Comparison of ENCODE assay signal across 10 mouse cellular contexts in the genomic region with DNA sequence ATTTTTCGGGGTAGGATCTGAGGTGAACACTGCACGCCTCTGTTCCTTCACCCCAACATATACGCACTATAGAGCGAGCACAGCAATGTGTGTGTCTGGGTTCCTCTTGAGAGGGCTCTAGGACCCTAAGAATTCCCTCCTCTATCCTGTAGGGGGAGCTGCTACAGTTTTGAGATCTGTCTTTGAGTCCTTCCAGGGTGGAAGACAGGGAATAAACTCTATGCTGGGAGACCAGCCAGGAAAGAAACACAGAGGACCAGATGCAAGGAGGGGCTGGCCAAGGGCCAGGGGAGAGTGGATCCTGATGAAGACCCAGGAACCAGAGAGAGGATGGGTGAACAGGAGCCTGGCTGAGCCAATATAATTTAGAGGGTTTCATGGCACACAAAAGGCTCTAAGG. TPM values are rescaled to one million over a fixed set of nuclear protein-coding genes. Genes with fewer than 3 reads are reported as not detected.
DNase-seq lines count a peak whose midpoint lies in the region; ATAC-seq and TF ChIP-seq lines count a peak whose summit lies in the region.
"Had no signal": no experiment of that assay in that cellular context is flagged by ENCODE, and none has a peak within 500 bp of the region (broad histone marks: within the 10 kb centered on the region; RNA-seq: fewer than 3 reads in every experiment).

No protein-coding gene starts in this region.

- peaks cover 7% of the 10 kb centered on the region for H3K4me1 ChIP-seq in heart, embryonic 10.5 days
- no peaks in the 10 kb centered on the region for H3K4me1 ChIP-seq in midbrain, embryonic 14.5 days (ENCODE audit: control insufficient read depth, insufficient read depth, low read length)
- H3K4me1 ChIP-seq in midbrain, embryonic 15.5 days = no peaks in the 10 kb centered on the region
- peaks cover 14% of the 10 kb centered on the region; the same call in 1 of the 2 replicates for H3K4me1 ChIP-seq in small intestine, adult 2 months (ENCODE audit: control insufficient read depth, insufficient read depth, insufficient read length, low read length)
- H3K4me1 ChIP-seq: megakaryocyte, embryonic 14.5 days had no signal

- ATAC-seq in midbrain, embryonic 14.5 days (ENCODE audit: low FRiP score, low TSS enrichment) = no peak
- no peak for ATAC-seq in midbrain, embryonic 15.5 days (replicated peaks)

- no peaks in the 10 kb centered on the region for H3K36me3 ChIP-seq in heart, embryonic 10.5 days
- no peaks in the 10 kb centered on the region for H3K36me3 ChIP-seq in midbrain, embryonic 14.5 days (ENCODE audit: control insufficient read depth, insufficient read depth, low read length)
- H3K36me3 ChIP-seq in midbrain, embryonic 15.5 days (replicated peaks) = no peaks in the 10 kb centered on the region
- H3K36me3 ChIP-seq in small intestine, adult 2 months (ENCODE audit: control insufficient read depth, insufficient read depth, low read length) = no peaks in the 10 kb centered on the region

- H3K4me2 ChIP-seq in midbrain, embryonic 14.5 days (ENCODE audit: low read length) = no peak overlapping the region
- no peak overlapping the region for H3K4me2 ChIP-seq in midbrain, embryonic 15.5 days

- H3K27ac ChIP-seq in heart, embryonic 10.5 days = no peak overlapping the region
- no peak overlapping the region for H3K27ac ChIP-seq in midbrain, embryonic 14.5 days (replicated peaks; ENCODE audit: low read depth, low read length)
- no peak overlapping the region for H3K27ac ChIP-seq in midbrain, embryonic 15.5 days
- H3K27ac ChIP-seq in small intestine, adult 2 months (ENCODE audit: insufficient read depth, low read depth, low read length) = no peak overlapping the region

- H3K9ac ChIP-seq in midbrain, embryonic 14.5 days (replicated peaks; ENCODE audit: low read length) = no peak overlapping the region
- H3K9ac ChIP-seq in midbrain, embryonic 15.5 days = no peak overlapping the region

- no peak overlapping the region for H3K4me3 ChIP-seq in heart, embryonic 10.5 days
- no peak overlapping the region for H3K4me3 ChIP-seq in midbrain, embryonic 14.5 days (replicated peaks; ENCODE audit: low read depth, low read length)
- H3K4me3 ChIP-seq in midbrain, embryonic 15.5 days = no peak overlapping the region
- H3K4me3 ChIP-seq in small intestine, adult 2 months (ENCODE audit: low read depth, low read length) = no peak overlapping the region
- H3K4me3 ChIP-seq: megakaryocyte, embryonic 14.5 days had no signal

- no peaks in the 10 kb centered on the region for H3K9me3 ChIP-seq in heart, embryonic 10.5 days
- no peaks in the 10 kb centered on the region for H3K9me3 ChIP-seq in midbrain, embryonic 14.5 days (ENCODE audit: control insufficient read depth, low read length)
- no peaks in the 10 kb centered on the region for H3K9me3 ChIP-seq in midbrain, embryonic 15.5 days

- 0 out of 2 replicates have a peak, but pooled peaks cover 5% of the 10 kb centered on the region for H3K27me3 ChIP-seq in heart, embryonic 10.5 days (ENCODE audit: insufficient read depth, poor library complexity, severe bottlenecking)
- H3K27me3 ChIP-seq in midbrain, embryonic 14.5 days (ENCODE audit: control insufficient read depth, insufficient read depth, low read length) = no peaks in the 10 kb centered on the region
- peaks cover 6% of the 10 kb centered on the region; the same call in 1 of the 2 replicates for H3K27me3 ChIP-seq in midbrain, embryonic 15.5 days (replicated peaks)
- H3K27me3 ChIP-seq in small intestine, adult 2 months (ENCODE audit: control insufficient read depth, insufficient read depth, low read length) = no peaks in the 10 kb centered on the region

- DNase-seq in heart, adult 11 months = peak; percentile 91
- no peak for DNase-seq in heart, embryonic 10.5 days (ENCODE audit: low spot score)
- peak; percentile 33 for DNase-seq in midbrain, embryonic 14.5 days
- peak; percentile 7 for DNase-seq in induced T-regulatory cell, adult 2 months (ENCODE audit: low read depth)
- no peak for DNase-seq in neural tube, embryonic 10.5 days (ENCODE audit: extremely low spot score, low spot score)
- DNase-seq in c-Kit-positive CD71-positive TER-119-positive erythroid progenitor cells, embryonic 14.5 days (ENCODE audit: low spot score) = no peak
- DNase-seq: cerebellum, adult 18-20 months had no signal

- TF ChIP-seq CTCF in small intestine, adult 2 months (IDR thresholded peaks at IDR 0.05; ENCODE audit: extremely low read depth, insufficient read length, insufficient replicate concordance, low read depth, low read length) = peak; percentile 29; the same call in 1 of the 2 replicates

- no peak for TF ChIP-seq POLR2A in small intestine, adult 2 months (IDR thresholded peaks at IDR 0.05; ENCODE audit: low read depth, low read length)

- WGBS in heart, embryonic 10.5 days = 73% methylated on average over 4 of the region's 4 CpGs
- WGBS in midbrain, embryonic 14.5 days = 87% methylated on average over 4 of the region's 4 CpGs
- WGBS in midbrain, embryonic 15.5 days = 85% methylated on average over 4 of the region's 4 CpGs
- 73% methylated on average over 4 of the region's 4 CpGs for WGBS in small intestine, adult 2 months

RNA-seq across cellular contexts. Expression of a gene that starts 40.5 kb away (rescaled TPM):
- 0.05 TPM in 1 of 2 replicates, not detected in the other for polyA plus RNA-seq in heart, embryonic 10.5 days (2016; fragmentation: Nextera tagmentation; extraction: Ambion mirVana)
- not detected in 2 replicates for polyA plus RNA-seq in midbrain, embryonic 14.5 days (2014; fragmentation: Nextera tagmentation; extraction: Ambion mirVana)
- not detected in 2 replicates for polyA plus RNA-seq in midbrain, embryonic 15.5 days (2015; fragmentation: Nextera tagmentation; extraction: Ambion mirVana)
- polyA plus RNA-seq in small intestine, adult 2 months (2012; rRNA removed) = 0.08 TPM in 1 of 2 replicates, not detected in the other

Comparison
In these comparisons a context has a peak if more than half of its experiments do, and no peak if none do; other contexts are left out.
1. DNase-seq: peak in heart, adult 11 months (single experiment), midbrain, embryonic 14.5 days (single experiment) and induced T-regulatory cell, adult 2 months (single experiment); none in heart, embryonic 10.5 days (single experiment), neural tube, embryonic 10.5 days (single experiment) and c-Kit-positive CD71-positive TER-119-positive erythroid progenitor cells, embryonic 14.5 days (single experiment).